Mouse (Mus musculus) hematopoietic stem cell, adult 5-6 weeks (primary cell): ENCODE data around the gene Tert. TPM values are rescaled to one million over a fixed set of nuclear protein-coding genes. Genes with fewer than 3 reads are reported as not detected.

Experiments used
- ATAC-seq, 2 experiments: fragments of 125-278 bp in 1 of 2; replicated peaks in 1 of 2; 2 replicates each; pipeline ENCODE4 v1.8.0; 2016 to 2017; ENCODE audit warnings: inconsistent platforms in 2 of 2, mild to moderate bottlenecking in 2 of 2, moderate number of reproducible peaks in 2 of 2, low read depth in 1 of 2, moderate TSS enrichment in 1 of 2; ENCODE audit not compliant: low FRiP score in 2 of 2, poor library complexity in 2 of 2, severe bottlenecking in 2 of 2, insufficient read depth in 1 of 2, low TSS enrichment in 1 of 2
- total RNA-seq: library from RNA; stranded (forward); fragments of 172-1452, 232-1000 nt; gene quantifications from 2 replicates; pipeline ENCODE4 v1.2.3, GENCODE M21; 2017

The Tert gene
- total RNA-seq, 1 experiment from 2014 or later, result 3.4 TPM

GRCm38 (mm10) chr13:73653266-73653665, 26.6 kb downstream of the Tert start:
- ATAC-seq, result no peak

GRCm38 (mm10) chr13:73654976-73655375, 28.3 kb downstream of the Tert start:
- no peak for ATAC-seq

- ATAC-seq, result no peak
These were observed 32.2 kb downstream of the Tert start for GRCm38 (mm10) chr13:73658953-73659352.

DNA sequence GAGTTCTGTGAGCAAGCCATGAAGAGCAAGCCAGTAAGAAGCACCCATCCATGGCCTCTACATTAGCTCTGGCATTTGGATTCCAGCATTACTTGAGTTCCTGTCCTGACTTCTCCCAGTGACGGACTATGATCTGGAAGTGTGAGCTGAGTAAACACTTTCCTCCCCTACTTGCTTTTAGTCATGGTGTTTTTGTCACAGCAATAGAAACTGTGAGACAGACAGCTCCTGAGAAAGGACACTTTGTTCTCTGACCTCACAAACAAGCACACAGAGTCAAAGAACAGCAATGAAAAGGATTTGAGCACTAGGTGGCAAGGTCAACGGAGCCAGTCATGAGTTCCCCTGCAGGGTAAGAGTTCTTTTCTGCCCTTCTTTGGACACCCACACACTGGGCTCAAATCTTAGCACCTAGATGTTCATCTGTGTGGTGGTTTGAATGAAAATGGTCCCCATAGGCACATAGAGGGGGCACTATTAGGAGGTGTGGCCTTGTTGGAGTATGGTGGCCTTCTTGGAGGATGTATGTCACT, 33.5 kb downstream of the Tert start:
- no peak for ATAC-seq

DNA sequence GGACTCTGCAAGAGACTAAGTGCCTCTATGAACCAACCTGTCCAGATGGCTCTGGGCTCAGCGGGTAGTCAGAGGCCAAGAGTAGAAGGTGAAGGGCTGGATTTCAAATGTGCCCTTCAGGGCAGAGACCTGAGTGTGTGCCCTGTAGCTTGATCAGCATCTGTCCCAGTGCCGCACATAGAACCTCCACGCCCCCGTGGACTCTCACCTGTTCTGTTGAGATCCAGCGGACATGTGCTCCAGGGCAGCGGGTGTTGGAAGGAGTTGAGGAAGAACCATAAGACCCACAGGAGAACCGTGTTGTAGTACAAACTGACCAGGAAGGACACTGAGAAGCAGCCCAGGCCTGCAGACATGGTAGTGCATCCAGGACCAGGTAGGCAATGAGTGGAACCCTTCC, 48.5 kb downstream of the Tert start:
- no peak for ATAC-seq

- no peak for ATAC-seq
These were observed 51.1 kb downstream of the Tert start, which contains the start of gene Slc6a18 for GRCm38 (mm10) chr13:73677853-73678252. TSS of gene Slc6a18 (minus strand) at chr13:73678023.

GRCm38 (mm10) chr13:73679311-73679710, 52.6 kb downstream of the Tert start:
- no peak for ATAC-seq

GRCm38 (mm10) chr13:73680394-73680793, 53.7 kb downstream of the Tert start:
- no peak for ATAC-seq

GRCm38 (mm10) chr13:73682226-73682625, 55.5 kb downstream of the Tert start:
- no peak for ATAC-seq

DNA sequence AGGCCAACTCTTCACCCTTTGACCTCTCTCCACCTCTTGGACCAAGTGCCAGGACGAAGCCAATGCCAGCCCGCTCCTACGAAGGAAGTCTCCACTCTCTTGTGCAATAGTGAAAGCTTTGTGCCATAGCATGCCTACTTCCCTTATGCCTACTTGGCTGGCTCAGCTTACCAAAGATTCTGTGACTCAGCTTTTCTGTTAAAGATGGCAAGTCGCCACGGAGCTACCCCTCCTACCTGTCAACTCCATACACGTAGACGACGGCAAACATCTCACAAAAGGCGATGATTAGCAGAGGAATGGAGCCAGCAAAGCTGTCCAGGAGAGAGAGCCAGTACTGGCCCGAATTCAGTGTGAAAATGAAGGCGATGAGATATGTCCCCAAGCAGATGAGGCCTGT, 57.0 kb downstream of the Tert start:
- peak; percentile 32 to 60; a peak in 2 of 4 replicates for ATAC-seq

DNA sequence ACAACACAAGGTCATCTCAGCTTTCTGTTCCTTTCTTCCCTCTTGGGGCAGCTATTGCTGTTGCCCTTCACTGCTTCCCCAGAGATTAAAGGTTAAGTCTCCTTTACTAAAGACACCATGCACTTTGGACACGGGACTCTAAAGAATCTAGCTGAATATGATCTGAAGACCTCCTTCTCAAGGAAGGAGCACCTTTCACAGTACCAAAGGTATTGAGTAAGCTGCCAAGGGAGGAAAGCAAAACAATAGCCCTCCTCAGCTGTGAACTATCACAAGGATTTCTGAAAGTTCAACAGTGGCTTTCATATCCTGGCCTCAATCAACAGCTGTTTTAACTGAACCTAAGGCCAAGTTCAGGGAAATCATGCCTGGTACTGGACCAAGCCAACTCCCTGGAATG, 57.7 kb downstream of the Tert start:
- no peak for ATAC-seq

GRCm38 (mm10) chr13:73685502-73685901, 58.8 kb downstream of the Tert start:
- ATAC-seq, result no peak

DNA sequence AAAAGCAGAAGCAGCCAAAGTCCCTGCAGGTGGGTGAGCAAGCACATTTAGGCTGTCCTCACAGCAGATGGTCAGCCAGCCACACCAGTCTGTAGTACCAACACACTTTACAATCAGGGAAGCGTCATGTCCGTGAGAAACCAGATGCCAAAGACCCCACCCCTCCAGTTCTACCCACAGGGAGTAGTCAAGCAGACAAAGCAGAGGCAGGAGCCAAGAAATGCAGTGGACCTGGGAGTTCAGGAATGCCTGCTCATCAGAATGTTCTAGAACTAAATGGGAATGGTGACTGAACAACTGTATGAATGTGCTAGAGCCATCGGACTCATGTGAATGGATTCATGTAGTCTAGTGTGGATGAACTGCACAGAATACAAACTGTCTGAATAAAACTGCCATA, 60.9 kb downstream of the Tert start:
- no peak for ATAC-seq

DNA sequence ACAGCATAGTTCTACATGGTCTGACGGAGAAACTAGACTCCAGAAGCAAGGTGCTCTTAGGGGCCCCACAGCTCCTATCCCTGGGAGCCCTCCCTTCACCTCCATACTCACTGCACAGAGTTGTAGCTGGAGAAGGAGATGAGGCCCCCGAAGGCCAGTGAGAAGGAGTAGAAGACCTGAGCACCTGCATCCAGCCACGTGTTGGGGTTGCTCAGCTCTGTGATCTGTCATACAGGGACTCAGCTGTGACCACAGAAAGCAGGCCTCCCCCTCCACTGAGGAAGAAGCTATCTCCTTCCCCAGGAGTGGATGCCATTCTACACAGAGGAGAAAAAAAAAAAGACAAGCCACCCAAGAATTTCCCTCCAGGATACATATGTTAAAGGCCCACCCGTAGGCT, 62.2 kb downstream of the Tert start:
- no peak for ATAC-seq

DNA sequence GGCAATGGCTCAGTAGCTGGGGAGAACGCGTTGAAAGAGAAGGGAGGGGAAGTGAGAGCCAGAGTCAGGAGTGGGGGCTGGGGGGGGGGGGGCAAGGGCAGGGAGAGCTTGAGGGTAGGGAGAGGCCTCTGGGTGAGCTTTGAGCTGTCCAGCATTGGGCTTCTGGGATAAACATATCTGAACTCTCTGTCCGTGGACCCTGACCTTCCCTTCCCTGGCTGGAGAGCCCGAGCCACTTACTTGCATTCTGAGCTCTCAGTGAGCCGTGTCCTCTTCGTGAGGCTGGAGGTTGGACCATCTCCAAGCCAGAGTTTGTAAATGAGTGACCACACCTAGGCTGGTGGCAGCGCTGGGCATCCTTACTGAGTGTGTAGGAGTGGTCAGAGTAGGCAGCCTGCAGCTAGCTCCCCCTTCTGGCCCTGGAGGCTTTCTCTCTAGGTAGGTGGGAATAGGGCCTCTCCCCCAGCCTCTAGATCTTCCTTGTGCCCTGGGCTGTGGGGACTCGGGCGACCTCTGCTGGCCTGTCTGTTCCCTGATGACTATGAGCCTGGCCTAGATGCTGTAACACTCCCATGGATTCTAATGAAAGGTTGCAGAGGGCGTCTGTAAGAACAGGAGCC, 65.6 kb downstream of the Tert start:
- peak; percentile 85 to 86 for ATAC-seq

DNA sequence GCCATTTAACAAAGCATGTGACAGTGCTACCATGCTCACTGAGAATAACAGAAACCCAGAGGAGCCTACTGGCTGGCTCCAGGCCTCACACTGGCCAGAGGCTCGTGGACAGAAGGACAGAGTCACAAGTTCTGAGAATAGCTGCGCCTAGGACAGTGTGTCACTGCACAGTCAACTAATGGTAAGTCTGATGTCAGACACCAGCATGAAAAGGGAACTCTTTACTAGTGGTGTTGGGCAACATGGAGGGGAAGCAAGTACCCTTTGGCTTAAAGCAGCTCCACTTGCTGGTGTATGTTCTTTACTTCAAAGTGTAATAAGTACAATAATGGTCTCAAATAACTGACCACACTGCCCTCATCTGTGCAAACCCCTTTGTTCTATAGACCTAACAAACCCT, 66.6 kb downstream of the Tert start:
- ATAC-seq, result no peak

DNA sequence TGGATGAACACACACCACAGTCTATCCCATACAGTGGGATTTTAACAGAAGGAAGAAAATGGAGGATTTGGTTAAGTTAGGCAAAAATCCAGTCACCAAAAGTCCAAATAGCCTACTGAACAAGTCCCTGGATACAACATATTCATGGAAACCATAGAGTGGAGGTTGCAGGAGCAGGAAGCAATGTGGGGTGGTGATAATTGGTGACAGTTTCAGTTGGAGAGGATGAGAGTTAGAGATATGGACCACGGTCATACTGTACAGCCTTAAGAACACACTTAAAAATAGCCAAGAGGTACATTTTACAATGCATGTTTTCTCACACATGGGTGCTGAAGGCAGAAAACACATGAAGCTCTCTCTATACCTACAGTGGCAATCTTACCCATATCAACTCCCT, 68.3 kb downstream of the Tert start:
- ATAC-seq, result no peak

DNA sequence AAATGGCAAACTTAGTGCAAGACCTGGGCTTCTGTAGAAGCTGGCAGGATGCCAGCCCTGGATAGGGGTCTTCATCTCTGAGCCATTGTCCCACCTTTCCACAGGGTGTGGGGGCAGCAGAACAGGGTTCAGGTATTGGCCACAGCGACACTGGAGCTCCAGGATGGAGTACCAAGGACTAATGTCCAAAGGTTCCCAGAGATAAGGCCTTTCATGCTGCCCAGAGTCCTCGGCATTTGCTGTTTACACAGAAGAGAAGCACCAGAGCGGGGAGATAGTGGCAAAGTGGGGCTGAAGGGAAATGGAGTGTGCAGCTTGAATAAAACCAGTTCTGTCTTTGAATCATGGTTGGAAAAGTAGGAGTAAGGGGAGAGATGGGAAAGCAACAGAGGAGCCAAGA, 69.8 kb downstream of the Tert start:
- ATAC-seq, result no peak
